Mouse (Mus musculus): Measurements from ENCODE around the gene Tifa. TPM values are rescaled to one million over a fixed set of nuclear protein-coding genes. Genes with fewer than 3 reads are reported as not detected.

Tifa gene
- total and polyA plus RNA-seq, 2 experiments = 12.5 to 24.8 TPM

GRCm38 (mm10) chr3:127874254-127874883 is 84.8 kb downstream of the Tifa start:
- Histone ChIP-seq H3K4me3 (ENCODE audit: insufficient read depth, low read depth, low read length) (no peak overlapping the region), H3K27me3 (ENCODE audit: control insufficient read depth, insufficient read depth, low read length) (no peaks in the 10 kb centered on the region), H3K79me2 (ENCODE audit: control insufficient read depth, insufficient read depth, low read length) (no peaks in the 10 kb centered on the region), H3K27ac (replicated peaks; ENCODE audit: insufficient read depth, low read depth, low read length) (no peak overlapping the region), H3K9ac (ENCODE audit: low read depth, low read length) (no peak overlapping the region), H3K36me3 (ENCODE audit: control insufficient read depth, insufficient read depth, low read length) (peaks cover 4% of the 10 kb centered on the region; the same call in 1 of the 2 replicates), H3K4me1 (ENCODE audit: control insufficient read depth, insufficient read depth, low read length) (no peaks in the 10 kb centered on the region)
- 85% methylated on average over 4 of the region's 4 CpGs for WGBS
- TF ChIP-seq CTCF (IDR thresholded peaks at IDR 0.05; ENCODE audit: low read depth, low read length) = no peak
- no peak for TF ChIP-seq POLR2A (IDR thresholded peaks at IDR 0.05; ENCODE audit: extremely low read depth, insufficient read depth, low read length)
- DNase-seq (ENCODE audit: extremely low read depth, low read depth, low spot score) = no peak

- no peak overlapping the region for H3K9ac ChIP-seq (ENCODE audit: low read depth, low read length)
- WGBS = 90% methylated on average over 7 of the region's 7 CpGs
- H3K36me3 ChIP-seq (ENCODE audit: control insufficient read depth, insufficient read depth, low read length) = peaks cover 1% of the 10 kb centered on the region; the same call in 1 of the 2 replicates
- no peaks in the 10 kb centered on the region for H3K4me1 ChIP-seq (ENCODE audit: control insufficient read depth, insufficient read depth, low read length)
- TF ChIP-seq CTCF (IDR thresholded peaks at IDR 0.05; ENCODE audit: low read depth, low read length) (no peak), POLR2A (IDR thresholded peaks at IDR 0.05; ENCODE audit: extremely low read depth, insufficient read depth, low read length) (no peak)
- H3K27ac ChIP-seq (replicated peaks; ENCODE audit: insufficient read depth, low read depth, low read length) = no peak overlapping the region
- no peaks in the 10 kb centered on the region for H3K79me2 ChIP-seq (ENCODE audit: control insufficient read depth, insufficient read depth, low read length)
- no peaks in the 10 kb centered on the region for H3K27me3 ChIP-seq (ENCODE audit: control insufficient read depth, insufficient read depth, low read length)
- DNase-seq (ENCODE audit: extremely low read depth, low read depth, low spot score) = no peak
- H3K4me3 ChIP-seq (ENCODE audit: insufficient read depth, low read depth, low read length) = no peak overlapping the region
Measured at GRCm38 (mm10) chr3:127875059-127875458, 85.5 kb downstream of the Tifa start.

- H3K36me3 ChIP-seq (ENCODE audit: control insufficient read depth, insufficient read depth, low read length) = no peaks in the 10 kb centered on the region
- no peak overlapping the region for H3K27ac ChIP-seq (replicated peaks; ENCODE audit: insufficient read depth, low read depth, low read length)
- no peak overlapping the region for H3K9ac ChIP-seq (ENCODE audit: low read depth, low read length)
- WGBS = 85% methylated on average over 2 of the region's 2 CpGs
- TF ChIP-seq POLR2A (IDR thresholded peaks at IDR 0.05; ENCODE audit: extremely low read depth, insufficient read depth, low read length) = no peak
- TF ChIP-seq CTCF (IDR thresholded peaks at IDR 0.05; ENCODE audit: low read depth, low read length) = no peak
- no peak overlapping the region for H3K4me3 ChIP-seq (ENCODE audit: insufficient read depth, low read depth, low read length)
- H3K79me2 ChIP-seq (ENCODE audit: control insufficient read depth, insufficient read depth, low read length) = no peaks in the 10 kb centered on the region
- no peaks in the 10 kb centered on the region for H3K27me3 ChIP-seq (ENCODE audit: control insufficient read depth, insufficient read depth, low read length)
- H3K4me1 ChIP-seq (ENCODE audit: control insufficient read depth, insufficient read depth, low read length) = no peaks in the 10 kb centered on the region
- DNase-seq (ENCODE audit: extremely low read depth, low read depth, low spot score) = no peak
Measured at GRCm38 (mm10) chr3:127875509-127875908, 85.9 kb downstream of the Tifa start.

GRCm38 (mm10) chr3:127879968-127880367 is 90.4 kb downstream of the Tifa start:
- Histone ChIP-seq H3K27me3 (ENCODE audit: control insufficient read depth, insufficient read depth, low read length) (no peaks in the 10 kb centered on the region), H3K27ac (replicated peaks; ENCODE audit: insufficient read depth, low read depth, low read length) (no peak overlapping the region), H3K79me2 (ENCODE audit: control insufficient read depth, insufficient read depth, low read length) (no peaks in the 10 kb centered on the region; the same call in 1 of the 2 replicates), H3K36me3 (ENCODE audit: control insufficient read depth, insufficient read depth, low read length) (no peaks in the 10 kb centered on the region), H3K4me1 (ENCODE audit: control insufficient read depth, insufficient read depth, low read length) (no peaks in the 10 kb centered on the region), H3K4me3 (ENCODE audit: insufficient read depth, low read depth, low read length) (no peak overlapping the region), H3K9ac (ENCODE audit: low read depth, low read length) (no peak overlapping the region)
- TF ChIP-seq CTCF (IDR thresholded peaks at IDR 0.05; ENCODE audit: low read depth, low read length) (no peak), POLR2A (IDR thresholded peaks at IDR 0.05; ENCODE audit: extremely low read depth, insufficient read depth, low read length) (no peak)
- whole genome bisulfite sequencing = 97% methylated on average over 3 of the region's 3 CpGs
- no peak for DNase-seq (ENCODE audit: extremely low read depth, low read depth, low spot score)

GRCm38 (mm10) chr3:127881684-127882083 is 92.1 kb downstream of the Tifa start:
- H3K79me2 ChIP-seq (ENCODE audit: control insufficient read depth, insufficient read depth, low read length) = no peaks in the 10 kb centered on the region; the same call in 1 of the 2 replicates
- WGBS = 82% methylated on average over 2 of the region's 2 CpGs
- no peak overlapping the region for H3K9ac ChIP-seq (ENCODE audit: low read depth, low read length)
- DNase-seq (ENCODE audit: extremely low read depth, low read depth, low spot score) = peak; percentile 10
- no peaks in the 10 kb centered on the region for H3K36me3 ChIP-seq (ENCODE audit: control insufficient read depth, insufficient read depth, low read length)
- no peaks in the 10 kb centered on the region for H3K4me1 ChIP-seq (ENCODE audit: control insufficient read depth, insufficient read depth, low read length)
- H3K27ac ChIP-seq (replicated peaks; ENCODE audit: insufficient read depth, low read depth, low read length) = no peak overlapping the region
- no peaks in the 10 kb centered on the region for H3K27me3 ChIP-seq (ENCODE audit: control insufficient read depth, insufficient read depth, low read length)
- H3K4me3 ChIP-seq (ENCODE audit: insufficient read depth, low read depth, low read length) = no peak overlapping the region
- TF ChIP-seq POLR2A (IDR thresholded peaks at IDR 0.05; ENCODE audit: extremely low read depth, insufficient read depth, low read length) (no peak), CTCF (IDR thresholded peaks at IDR 0.05; ENCODE audit: low read depth, low read length) (no peak)

Other genes with a start within 250 kb of the Tifa start
- 4.9 and 6.1 TPM in 2 replicates for gene Larp7, start 236.5 kb upstream of the Tifa start, total RNA-seq (2014; rRNA removed)
- 0.70 and 0.75 TPM in 2 replicates for gene Larp7, start 236.5 kb upstream of the Tifa start, polyA plus RNA-seq (2012; rRNA removed)
- gene Zgrf1, start 236.3 kb upstream of the Tifa start, total RNA-seq (2014; rRNA removed) = 0.74 and 0.87 TPM in 2 replicates
- gene Zgrf1, start 236.3 kb upstream of the Tifa start, polyA plus RNA-seq (2012; rRNA removed) = 0.06 and 0.15 TPM in 2 replicates
- gene Neurog2, start 156.7 kb upstream of the Tifa start, total RNA-seq (2014; rRNA removed) = not detected in 2 replicates
- gene Neurog2, start 156.7 kb upstream of the Tifa start, polyA plus RNA-seq (2012; rRNA removed) = not detected in 2 replicates
- gene Alpk1, start 9.3 kb upstream of the Tifa start, total RNA-seq (2014; rRNA removed) = 1.9 and 2.1 TPM in 2 replicates
- gene Alpk1, start 9.3 kb upstream of the Tifa start, polyA plus RNA-seq (2012; rRNA removed) = 0.21 and 0.39 TPM in 2 replicates
- gene Ap1ar, start 47.7 kb downstream of the Tifa start, total RNA-seq (2014; rRNA removed) = 20.6 and 21.1 TPM in 2 replicates
- gene Ap1ar, start 47.7 kb downstream of the Tifa start, polyA plus RNA-seq (2012; rRNA removed) = 10.0 and 21.4 TPM in 2 replicates
- gene Fam241a, start 106.5 kb downstream of the Tifa start, total RNA-seq (2014; rRNA removed) = 3.2 and 3.3 TPM in 2 replicates
- gene Fam241a, start 106.5 kb downstream of the Tifa start, polyA plus RNA-seq (2012; rRNA removed) = 1.1 and 1.2 TPM in 2 replicates

Data from liver, adult 2 months (tissue).